Mouse (Mus musculus): ENCODE data around the gene Rimklb. TPM values are rescaled to one million over a fixed set of nuclear protein-coding genes. Genes with fewer than 3 reads are reported as not detected.

Gene Rimklb
- polyA plus RNA-seq, 1 experiment from 2014 or later = 102 TPM

Other genes with a start within 250 kb of the Rimklb start
- 0.69 and 0.76 TPM in 2 replicates for gene Klrg1, start 215.9 kb downstream of the Rimklb start, polyA plus RNA-seq (2015; fragmentation: Nextera tagmentation; extraction: Ambion mirVana)
- gene M6pr, start 190.0 kb downstream of the Rimklb start, polyA plus RNA-seq (2015; fragmentation: Nextera tagmentation; extraction: Ambion mirVana) = 58.2 and 60.1 TPM in 2 replicates
- 32.9 and 35.5 TPM in 2 replicates for gene Phc1, start 158.2 kb downstream of the Rimklb start, polyA plus RNA-seq (2015; fragmentation: Nextera tagmentation; extraction: Ambion mirVana)
- 1.7 and 1.9 TPM in 2 replicates for gene Mfap5, start 7.1 kb upstream of the Rimklb start, polyA plus RNA-seq (2015; fragmentation: Nextera tagmentation; extraction: Ambion mirVana)
- gene Aicda, start 55.0 kb upstream of the Rimklb start, polyA plus RNA-seq (2015; fragmentation: Nextera tagmentation; extraction: Ambion mirVana) = 0.71 and 1.1 TPM in 2 replicates
- gene Apobec1, start 103.7 kb upstream of the Rimklb start, polyA plus RNA-seq (2015; fragmentation: Nextera tagmentation; extraction: Ambion mirVana) = 1.5 and 2.5 TPM in 2 replicates
- 0.08 TPM in 1 of 2 replicates, not detected in the other for gene Gdf3, start 111.3 kb upstream of the Rimklb start, polyA plus RNA-seq (2015; fragmentation: Nextera tagmentation; extraction: Ambion mirVana)
- gene Dppa3, start 127.6 kb upstream of the Rimklb start, polyA plus RNA-seq (2015; fragmentation: Nextera tagmentation; extraction: Ambion mirVana) = not detected in 2 replicates
- 0.21 and 0.22 TPM in 2 replicates for gene Nanog, start 208.7 kb upstream of the Rimklb start, polyA plus RNA-seq (2015; fragmentation: Nextera tagmentation; extraction: Ambion mirVana)

All from hindbrain, embryonic 13.5 days (tissue).